25 mouse cellular contexts compared by ENCODE assay signal in genomic region chr2:158245072-158245817, GRCm38 (mm10). TPM values are rescaled to one million over a fixed set of nuclear protein-coding genes. Genes with fewer than 3 reads are reported as not detected.
"Had no signal": no experiment of that assay in that cellular context is flagged by ENCODE, and none has a peak within 500 bp of the region (broad histone marks: within the 10 kb centered on the region; RNA-seq: fewer than 3 reads in every experiment).

No protein-coding gene starts in this region.

- H3K4me3 ChIP-seq: layer of hippocampus, adult 2 months; limb, embryonic 12.5 days; limb, embryonic 15.5 days; lung, embryonic 15.5 days; midbrain, embryonic 15.5 days; myocyte; neural tube, embryonic 13.5 days had no signal

- H3K9me3 ChIP-seq: limb, embryonic 15.5 days; lung, embryonic 15.5 days; midbrain, embryonic 15.5 days; neural tube, embryonic 13.5 days had no signal

- H3K36me3 ChIP-seq: limb, embryonic 12.5 days; limb, embryonic 15.5 days; lung, embryonic 15.5 days; midbrain, embryonic 15.5 days; neural tube, embryonic 13.5 days had no signal

- H3K27ac ChIP-seq: kidney, postnatal 0 days; layer of hippocampus, adult 2 months; limb, embryonic 12.5 days; limb, embryonic 15.5 days; liver, embryonic 14.5 days; lung, embryonic 15.5 days; midbrain, embryonic 15.5 days; neural tube, embryonic 13.5 days had no signal

- ATAC-seq: liver, postnatal 0 days; midbrain, embryonic 15.5 days had no signal

- DNase-seq: kidney, adult 2 months; kidney, postnatal 25 days; layer of hippocampus, adult 9-11 months; liver, postnatal 0 days; lung, postnatal 10 days; lung, postnatal 4 days; retina, postnatal 1 day; right cerebral cortex, postnatal 25 days; spleen, adult 18-20 months; thymus, adult 18-20 months; thymus, postnatal 36 days had no signal

- H3K4me2 ChIP-seq: limb, embryonic 12.5 days; limb, embryonic 15.5 days; liver, embryonic 11.5 days; lung, embryonic 15.5 days; midbrain, embryonic 11.5 days; midbrain, embryonic 15.5 days; neural tube, embryonic 13.5 days had no signal

- H3K4me1 ChIP-seq: limb, embryonic 12.5 days; midbrain, embryonic 15.5 days; neural tube, embryonic 13.5 days had no signal

- H3K27me3 ChIP-seq: limb, embryonic 15.5 days; lung, embryonic 15.5 days; midbrain, embryonic 15.5 days; neural tube, embryonic 13.5 days had no signal

- H3K9ac ChIP-seq: limb, embryonic 12.5 days; limb, embryonic 15.5 days; liver, embryonic 14.5 days; liver, postnatal 0 days; lung, embryonic 15.5 days; midbrain, embryonic 15.5 days; neural tube, embryonic 13.5 days had no signal

RNA-seq across cellular contexts. Expression of gene Bpi, which starts 12.6 kb away (rescaled TPM):
- polyA plus RNA-seq: large intestine, adult 2 months; limb, embryonic 12.5 days; limb, embryonic 15.5 days; liver, embryonic 11.5 days; liver, embryonic 14.5 days; liver, postnatal 0 days; lung, embryonic 15.5 days; midbrain, embryonic 11.5 days; midbrain, embryonic 15.5 days; myocyte; neural tube, embryonic 13.5 days; stomach, embryonic 16.5 days; urinary bladder, adult 2 months had no signal
